Mouse (Mus musculus): ENCODE results near the gene Depdc5.

DNA sequence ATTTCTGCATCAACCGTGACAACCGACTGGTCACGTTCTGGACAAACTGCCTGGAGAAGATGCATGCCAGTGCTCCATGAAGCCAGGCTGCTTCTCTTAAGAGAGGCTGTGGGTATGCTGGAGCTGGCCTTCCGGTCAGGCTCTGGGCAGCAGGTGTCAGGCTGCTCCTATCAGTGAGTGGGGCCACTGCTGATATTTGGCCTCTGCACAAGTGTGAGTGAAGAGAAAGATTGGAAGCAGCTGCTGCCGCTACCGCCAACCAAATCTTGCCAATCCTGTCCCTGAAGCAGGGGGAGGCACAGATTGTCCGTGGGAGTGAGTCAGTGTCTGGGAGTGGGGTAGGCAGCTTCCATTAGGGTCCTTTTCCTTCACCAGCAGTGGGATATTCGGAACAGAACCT, 127.7 kb downstream of the Depdc5 start:
- TF ChIP-seq CTCF (IDR thresholded peaks at IDR 0.05; ENCODE audit: extremely low read depth, insufficient read length, insufficient replicate concordance, low read depth, low read length) (no peak), POLR2A (IDR thresholded peaks at IDR 0.05; ENCODE audit: low read depth, low read length) (no peak)
